Mouse (Mus musculus) megakaryocyte, adult 5-6 weeks (primary cell): ENCODE results near the gene Nlrp6. TPM values are rescaled to one million over a fixed set of nuclear protein-coding genes. Genes with fewer than 3 reads are reported as not detected.
A peak's percentile ranks its signal among the peaks of the same experiment; 100 is the strongest.

Source experiments
- ATAC-seq: 2 replicates; pipeline ENCODE4 v1.8.0; 2016; ENCODE audit warnings: mild to moderate bottlenecking, inconsistent platforms; ENCODE audit not compliant: poor library complexity, severe bottlenecking
- total RNA-seq, 2 experiments: library from RNA; stranded (forward) in 1 of 2; stranded (reverse) in 1 of 2; fragments of 153-499, 151-499 nt in 1 of 2; fragments of 221-1000, 200-1000 nt in 1 of 2; gene quantifications; 2 replicates each; pipeline versions ENCODE4 v1.2.3 to v1.2.4; 2015 to 2017

Nlrp6 gene
- total RNA-seq, 2 experiments from 2014 or later = not detected

DNA sequence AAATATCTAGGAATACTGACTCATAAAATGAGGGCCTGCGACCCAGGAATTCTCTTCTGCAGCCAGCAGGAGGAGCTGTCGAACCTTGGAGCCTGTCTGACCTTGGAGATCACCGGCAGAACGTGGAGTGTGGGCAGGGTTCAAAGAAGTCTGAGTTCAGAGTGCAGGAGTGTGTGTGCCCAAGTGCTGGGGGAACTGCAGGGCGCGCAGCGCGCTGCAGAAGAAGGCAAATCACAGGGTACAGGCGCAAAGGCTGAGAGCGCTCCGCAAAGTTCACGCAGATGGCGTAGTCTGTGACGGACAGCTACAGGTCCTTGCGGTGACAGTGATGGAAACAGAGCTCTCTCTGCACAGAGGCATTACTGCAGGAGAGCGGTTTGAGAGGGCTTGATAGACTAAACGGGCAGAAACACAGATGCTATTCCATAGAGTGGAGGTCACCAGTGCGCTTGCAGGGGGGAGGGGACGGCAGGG lies 12.0 kb upstream of the Nlrp6 start:
- peak; percentile 95 for ATAC-seq

DNA sequence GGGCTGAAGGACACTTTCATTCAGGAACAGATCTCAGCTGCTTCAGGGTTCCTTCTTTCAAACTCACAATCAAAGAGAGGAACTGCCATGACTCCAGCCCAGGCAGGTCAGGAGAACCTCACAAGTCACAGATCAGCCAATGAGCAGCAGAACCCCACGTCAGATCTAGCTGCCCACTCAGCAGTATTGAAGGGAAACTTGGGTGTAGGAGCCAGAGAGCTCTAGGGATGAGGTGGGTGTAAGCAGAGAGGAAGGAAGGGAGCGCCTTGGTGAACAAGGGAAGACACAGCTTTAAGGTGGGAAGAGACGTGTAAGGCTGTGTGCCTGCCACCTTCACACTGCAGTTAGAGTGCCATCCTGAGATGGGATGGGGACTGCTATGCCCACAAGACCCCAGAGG lies 8.4 kb upstream of the Nlrp6 start:
- ATAC-seq = no peak

DNA sequence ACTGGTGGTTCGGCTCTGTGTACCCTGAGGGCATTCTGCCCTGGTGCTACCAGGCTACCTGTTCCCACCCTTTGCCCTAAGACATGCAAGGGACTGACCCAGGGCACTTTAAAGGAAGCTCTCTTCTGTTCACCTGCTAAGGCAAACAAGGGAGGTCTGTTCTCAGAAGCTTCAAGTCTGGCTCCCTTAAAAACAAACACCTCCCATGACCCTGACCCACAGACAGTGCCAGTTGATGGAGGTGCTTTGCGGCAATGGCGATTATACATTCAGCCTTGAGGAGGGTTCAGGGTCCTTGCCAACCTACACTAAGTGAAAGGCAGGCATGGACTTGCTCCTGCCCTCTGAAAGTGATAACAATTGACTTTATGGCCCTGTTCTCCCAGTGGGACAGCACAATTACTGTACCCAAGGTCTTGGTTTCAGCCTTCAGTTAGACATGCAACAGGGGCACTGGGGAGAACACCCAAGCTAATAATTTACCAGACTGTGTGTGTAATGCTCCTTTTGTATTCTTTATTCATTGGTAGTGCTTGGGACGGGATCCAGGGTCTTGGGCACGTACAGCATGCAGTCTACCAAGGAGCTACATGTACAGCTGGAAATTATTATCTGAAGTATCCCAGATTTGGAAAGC lies 7.7 kb upstream of the Nlrp6 start:
- ATAC-seq = no peak

DNA sequence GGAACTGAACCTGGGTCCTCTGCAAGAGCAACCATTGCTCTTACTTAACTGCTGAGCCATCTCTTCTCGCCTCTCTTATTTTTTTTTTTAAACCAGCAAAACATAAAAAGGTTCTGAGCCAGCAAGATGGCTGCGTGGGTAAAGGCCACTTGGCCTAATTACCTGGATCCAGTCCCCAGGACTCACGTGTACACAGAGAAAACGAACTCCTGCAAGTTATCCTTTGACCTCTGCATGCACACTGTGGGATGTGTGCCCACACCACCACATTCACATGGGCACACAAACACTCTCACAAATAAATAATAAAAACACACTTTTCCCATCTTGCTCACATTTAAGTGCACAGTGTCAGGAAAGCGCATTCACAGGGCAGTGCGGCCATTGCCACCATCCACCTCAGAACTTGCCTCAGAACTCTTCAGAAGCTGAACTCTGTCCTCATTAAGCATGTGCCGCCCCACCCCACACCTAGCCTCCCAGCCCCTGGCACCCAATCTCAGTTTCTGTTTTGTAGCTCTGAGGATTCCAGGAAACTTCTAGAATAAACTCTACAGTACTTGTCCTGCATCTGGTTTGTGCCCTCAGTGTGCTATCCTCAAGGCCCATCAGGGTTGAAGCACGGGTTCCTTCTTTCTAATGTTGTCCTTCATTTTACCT lies 6.5 kb upstream of the Nlrp6 start:
- ATAC-seq = no peak

DNA sequence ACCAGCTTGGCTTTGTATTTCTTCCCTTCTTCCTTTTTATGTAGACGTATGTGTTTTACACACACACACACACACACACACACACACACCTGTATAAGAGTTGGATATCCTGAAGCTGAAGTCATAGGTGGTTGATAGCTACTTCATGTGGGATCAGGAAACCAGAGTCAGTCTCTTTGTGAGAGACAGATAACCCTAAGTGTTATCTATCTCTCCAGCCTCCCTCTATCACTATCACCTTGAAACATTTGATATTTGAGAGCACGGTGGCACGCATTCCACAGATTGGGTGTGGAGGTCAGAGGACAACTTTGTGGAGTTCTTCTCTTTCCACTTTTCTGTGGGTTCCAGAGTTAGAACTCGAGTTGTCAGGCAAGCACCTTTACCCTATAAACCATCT lies 791 bp upstream of the Nlrp6 start:
- ATAC-seq = no peak

DNA sequence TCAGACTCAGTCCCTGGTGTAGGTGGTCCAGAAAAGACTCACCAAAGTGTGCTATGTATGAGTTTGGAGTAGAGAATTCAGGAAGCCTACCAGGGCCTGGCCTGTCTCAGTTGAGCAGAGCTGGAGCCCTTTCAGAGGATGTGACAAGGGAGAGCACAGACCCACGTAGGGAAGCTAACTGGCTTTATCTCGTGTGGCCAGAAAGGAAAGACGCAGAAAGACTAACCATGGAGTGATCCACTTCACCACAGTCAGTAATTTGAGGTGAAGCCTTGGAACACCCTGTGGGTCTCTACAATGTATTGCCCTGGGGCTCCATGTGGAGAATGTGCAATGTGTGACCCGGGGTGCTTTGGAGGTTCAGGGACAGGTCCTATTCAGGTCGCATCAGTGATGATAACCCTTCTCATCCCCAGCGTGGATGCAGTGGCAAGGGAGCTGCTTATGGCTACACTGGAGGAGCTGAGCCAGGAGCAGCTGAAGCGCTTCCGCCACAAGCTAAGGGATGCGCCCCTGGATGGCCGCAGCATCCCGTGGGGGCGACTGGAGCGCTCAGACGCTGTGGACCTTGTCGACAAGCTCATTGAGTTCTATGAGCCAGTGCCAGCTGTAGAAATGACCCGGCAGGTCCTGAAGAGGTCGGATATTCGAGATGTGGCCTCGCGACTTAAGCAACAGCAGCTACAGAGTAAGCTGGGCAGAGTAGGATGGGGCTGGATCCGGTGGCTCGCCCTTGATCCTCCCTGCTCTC lies 698 bp downstream of the Nlrp6 start:
- no peak for ATAC-seq

DNA sequence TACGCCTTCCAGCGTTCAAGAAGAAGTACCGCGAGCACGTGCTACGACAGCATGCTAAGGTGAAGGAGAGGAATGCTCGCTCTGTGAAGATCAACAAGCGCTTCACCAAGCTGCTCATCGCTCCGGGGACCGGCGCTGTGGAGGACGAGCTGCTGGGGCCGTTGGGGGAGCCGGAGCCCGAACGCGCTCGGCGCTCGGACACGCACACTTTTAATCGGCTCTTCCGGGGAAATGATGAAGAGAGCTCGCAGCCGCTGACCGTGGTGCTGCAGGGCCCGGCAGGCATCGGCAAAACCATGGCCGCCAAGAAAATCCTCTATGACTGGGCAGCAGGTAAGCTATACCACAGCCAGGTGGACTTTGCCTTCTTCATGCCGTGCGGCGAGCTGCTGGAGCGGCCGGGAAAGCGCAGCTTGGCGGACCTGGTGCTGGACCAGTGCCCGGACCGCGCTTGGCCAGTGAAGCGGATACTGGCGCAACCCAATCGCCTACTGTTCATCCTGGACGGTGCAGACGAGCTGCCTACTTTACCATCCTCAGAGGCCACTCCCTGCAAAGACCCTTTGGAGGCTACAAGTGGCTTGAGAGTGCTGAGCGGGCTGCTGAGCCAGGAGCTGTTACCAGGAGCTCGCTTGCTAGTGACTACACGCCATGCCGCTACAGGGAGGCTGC lies 1.8 kb downstream of the Nlrp6 start:
- ATAC-seq = peak; percentile 58

DNA sequence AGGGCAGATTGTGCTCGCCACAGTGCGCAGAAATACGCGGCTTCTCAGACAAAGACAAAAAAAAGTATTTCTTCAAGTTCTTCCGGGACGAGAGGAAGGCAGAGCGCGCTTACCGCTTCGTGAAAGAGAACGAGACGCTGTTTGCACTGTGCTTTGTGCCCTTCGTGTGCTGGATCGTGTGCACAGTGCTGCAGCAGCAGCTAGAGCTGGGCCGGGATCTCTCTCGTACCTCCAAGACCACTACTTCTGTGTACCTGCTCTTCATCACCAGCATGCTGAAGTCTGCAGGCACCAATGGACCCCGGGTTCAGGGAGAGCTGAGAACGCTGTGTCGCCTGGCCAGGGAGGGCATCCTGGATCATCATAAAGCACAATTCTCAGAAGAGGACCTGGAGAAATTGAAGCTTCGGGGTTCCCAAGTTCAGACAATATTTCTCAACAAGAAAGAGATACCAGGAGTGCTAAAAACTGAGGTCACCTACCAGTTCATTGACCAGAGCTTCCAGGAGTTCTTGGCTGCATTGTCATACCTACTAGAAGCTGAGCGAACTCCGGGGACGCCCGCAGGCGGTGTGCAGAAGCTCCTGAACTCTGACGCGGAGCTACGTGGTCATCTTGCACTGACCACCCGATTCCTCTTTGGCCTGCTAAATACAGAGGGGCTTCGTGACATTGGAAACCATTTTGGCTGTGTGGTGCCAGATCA lies 2.5 kb downstream of the Nlrp6 start:
- no peak for ATAC-seq

DNA sequence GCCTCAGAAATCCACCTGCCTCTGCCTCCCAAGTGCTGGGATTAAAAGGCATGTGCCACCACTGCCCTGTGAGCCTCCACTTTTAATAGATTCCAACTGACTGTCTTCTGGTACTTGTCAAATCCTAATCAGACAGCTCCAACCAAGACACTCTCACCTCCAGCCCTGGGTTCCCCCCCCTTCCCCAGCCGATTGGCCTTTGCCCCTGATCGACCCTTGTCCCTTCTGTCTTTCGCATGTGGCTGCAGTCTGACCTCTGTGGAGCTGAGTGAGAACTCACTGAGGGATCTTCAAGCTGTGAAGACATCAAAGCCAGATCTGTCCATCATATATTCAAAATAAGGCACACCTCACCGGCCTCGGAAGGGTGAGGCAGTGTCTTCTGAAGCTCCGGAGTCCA lies 6.5 kb downstream of the Nlrp6 start:
- ATAC-seq = no peak

DNA sequence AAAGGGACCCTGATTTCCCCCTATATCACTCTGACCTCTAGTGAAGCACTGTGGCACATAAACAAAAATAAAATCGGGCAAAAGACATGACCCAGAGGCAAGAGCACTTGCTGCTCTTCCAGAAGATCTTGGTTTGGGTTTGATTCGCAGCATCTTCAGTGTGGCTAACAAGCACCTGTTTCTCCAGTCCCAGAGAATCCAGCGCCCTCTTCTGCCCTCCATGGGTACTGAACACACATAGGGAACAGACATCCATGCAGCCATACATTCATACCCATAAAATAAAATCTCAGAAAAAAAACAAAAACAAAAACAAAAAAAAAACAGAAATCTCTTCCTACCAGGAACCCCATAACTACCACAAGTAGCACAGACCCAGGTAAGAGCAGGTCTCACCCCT lies 17.7 kb downstream of the Nlrp6 start:
- ATAC-seq = no peak

DNA sequence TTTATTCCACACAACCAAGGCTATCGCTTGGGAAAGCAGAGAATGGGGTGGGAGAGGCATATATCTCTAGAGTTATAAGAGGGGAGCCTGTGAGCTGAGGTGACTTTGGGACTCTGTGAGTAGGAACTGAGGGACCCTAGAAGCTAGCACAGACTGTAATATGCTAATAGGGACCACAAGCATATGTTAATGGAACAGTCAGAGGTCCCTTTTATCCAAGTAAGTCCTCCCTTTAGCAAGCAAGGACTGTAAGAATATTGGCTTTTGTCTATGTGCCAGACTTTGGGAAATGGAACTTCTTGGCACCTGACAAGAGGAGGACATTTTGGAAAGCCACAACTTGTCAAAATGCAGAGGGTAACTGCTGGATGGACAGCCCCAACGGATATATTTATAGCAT lies 18.2 kb downstream of the Nlrp6 start:
- ATAC-seq = no peak

DNA sequence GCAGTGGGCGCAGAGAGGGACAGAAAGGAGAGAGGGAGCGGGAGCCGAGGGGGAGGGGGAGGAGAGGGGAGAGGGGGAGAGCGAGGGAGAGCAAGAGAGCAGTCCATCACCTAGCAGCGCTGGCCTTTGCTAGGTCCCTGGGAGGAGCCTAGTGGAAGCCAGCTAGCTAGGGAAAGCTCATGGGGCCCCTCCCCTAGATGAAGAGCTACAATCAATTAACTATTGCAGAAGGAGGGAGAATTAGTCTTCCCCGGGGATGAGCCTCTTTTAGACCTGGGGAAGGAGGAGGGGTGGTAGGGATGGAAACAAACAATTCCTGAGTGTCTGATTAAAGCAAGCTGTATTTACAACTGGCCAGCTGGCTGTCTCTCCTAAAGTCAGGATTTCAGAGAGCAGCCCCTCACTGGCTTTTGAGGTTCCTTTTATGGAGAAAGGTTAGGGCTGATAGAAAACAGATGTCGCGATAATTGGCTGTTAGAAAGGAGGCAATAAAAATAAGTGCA lies 19.0 kb downstream of the Nlrp6 start:
- ATAC-seq = no peak

DNA sequence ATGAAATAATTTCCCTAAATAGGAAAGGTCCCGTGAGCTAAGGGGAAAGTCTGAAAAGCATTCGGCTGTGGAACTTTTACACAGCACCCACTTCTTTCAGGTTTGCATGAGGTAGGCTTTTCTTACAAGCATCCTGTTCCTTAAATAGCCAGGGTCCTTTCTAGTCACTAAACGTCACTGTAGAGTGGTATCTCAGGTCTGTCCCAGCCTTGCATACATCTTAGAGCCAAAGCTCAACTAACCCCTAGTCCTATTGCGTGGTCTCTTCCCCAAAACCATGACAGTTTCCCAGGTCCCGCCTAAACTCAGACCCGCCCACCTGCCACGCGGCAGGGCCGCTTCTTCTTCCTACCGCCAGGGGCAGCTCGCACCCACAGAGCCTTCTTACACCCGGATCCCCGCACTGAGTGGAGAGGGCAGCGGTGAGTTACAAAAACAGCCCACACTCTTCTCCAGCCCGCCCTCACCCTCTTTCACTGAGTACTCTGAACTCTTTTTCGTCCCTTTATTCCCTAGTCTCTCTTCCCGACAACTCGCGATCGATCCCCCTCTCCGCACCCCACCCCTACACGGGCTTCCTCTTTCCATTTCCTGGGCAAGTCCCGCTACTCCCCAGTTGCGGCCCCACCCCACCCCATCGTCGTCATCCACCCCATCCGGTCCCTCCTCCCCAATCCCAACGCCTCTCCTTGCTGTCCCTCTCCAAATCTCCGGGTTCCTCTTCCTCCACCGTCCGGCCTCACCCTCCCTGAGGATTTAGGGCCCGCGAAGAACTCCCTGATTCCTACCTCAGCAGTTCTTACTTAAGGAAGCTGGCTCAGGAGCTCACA lies 20.7 kb downstream of the Nlrp6 start, which contains the start of gene Pgghg:
Gene Pgghg, plus strand, starts transcription at position 170 of the 830 bp plus-strand sequence.
- ATAC-seq = peak; percentile 88

DNA sequence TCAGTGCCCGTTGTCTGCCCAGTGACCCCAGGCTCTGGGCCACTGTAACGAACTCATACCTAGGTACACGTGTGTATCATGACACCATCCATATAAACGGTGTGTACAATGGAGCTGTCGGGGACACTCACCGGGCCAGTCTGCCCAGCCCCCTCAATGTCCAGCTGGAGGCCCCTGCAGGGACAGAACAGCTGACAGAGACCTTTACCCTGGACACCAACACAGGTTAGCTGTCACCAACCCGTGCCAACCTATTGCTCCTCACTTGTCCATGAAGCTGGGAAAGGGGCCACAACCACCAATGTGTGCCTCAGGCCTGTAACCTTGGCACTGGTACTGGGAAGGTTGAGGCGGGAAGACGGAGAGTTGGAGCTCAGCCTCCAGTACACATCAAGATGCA lies 21.6 kb downstream of the Nlrp6 start:
- ATAC-seq = no peak

DNA sequence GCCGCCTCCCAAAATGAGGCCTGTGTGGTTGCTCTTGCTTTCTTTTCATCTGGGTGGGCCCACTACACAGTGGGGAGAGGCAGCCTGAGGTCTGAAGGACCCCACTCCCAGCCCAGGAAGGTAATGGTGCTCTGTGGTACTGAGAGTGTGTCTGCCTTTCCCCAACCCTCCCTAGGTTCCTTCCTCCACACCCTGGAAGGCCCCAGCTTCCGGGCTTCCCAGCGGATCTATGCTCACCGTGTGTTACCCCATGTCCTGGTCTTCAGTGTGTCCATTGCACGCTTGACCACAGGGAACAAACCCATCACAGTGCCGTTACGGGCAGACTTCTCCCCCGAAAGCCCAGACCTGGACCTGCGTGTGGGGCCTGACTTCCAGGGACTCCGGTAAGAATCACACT lies 22.1 kb downstream of the Nlrp6 start:
- no peak for ATAC-seq

DNA sequence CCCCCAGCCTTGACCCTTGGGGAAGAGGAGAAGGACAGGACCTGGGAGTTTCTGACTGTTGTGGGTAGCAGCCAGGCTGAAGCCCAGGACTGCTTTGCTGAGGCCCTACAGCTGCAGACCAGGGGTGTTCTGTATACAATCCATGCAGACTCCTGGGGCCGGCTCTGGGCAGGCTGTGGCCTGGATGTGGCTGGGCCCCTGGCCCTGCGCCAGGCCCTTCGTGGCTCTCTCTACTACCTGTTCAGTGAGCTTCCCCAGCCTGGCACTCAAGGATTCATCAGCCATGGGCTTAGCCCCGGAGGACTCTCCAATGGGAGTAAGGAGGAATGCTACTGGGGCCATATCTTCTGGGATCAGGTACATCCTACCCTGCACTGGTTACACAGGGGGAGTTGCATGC lies 22.7 kb downstream of the Nlrp6 start:
- ATAC-seq = no peak

DNA sequence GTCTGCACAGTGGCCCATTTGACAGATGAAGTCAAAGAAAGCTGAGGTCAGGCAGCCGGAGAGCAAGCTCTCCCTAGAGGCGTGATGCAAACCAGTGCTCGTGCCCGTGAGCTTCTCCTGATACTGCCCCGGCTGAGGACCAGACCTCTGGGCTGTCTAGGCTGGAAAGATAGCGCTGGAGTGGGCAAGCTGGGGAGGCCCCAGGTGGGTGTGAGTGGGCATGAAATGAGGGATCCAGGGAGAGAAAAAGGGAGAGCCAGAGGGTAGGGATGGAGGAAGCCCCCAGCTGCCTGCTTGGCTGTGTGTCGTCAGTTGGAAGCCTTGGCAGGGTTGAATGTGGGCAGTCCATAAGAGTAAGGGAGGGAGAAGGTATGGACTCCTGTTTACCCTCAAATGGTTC lies 23.5 kb downstream of the Nlrp6 start:
- no peak for ATAC-seq

DNA sequence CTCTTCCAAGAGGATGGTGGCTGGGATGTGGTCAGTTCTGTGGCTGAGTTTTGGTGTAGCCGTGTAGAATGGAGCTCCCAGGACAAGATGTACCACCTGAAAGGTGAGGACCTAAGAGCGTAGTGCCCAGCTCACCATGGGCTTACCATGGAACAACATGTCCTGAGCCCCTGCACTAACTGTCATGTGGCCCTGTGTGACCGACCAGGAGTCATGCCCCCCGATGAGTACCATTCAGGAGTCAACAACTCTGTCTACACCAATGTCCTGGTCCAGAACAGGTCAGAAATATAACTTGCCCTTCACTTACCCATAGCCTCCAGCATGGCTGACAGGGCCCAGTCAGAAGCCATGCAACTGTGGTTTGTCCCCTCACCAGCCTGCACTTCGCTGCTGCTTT lies 24.5 kb downstream of the Nlrp6 start:
- ATAC-seq = no peak

DNA sequence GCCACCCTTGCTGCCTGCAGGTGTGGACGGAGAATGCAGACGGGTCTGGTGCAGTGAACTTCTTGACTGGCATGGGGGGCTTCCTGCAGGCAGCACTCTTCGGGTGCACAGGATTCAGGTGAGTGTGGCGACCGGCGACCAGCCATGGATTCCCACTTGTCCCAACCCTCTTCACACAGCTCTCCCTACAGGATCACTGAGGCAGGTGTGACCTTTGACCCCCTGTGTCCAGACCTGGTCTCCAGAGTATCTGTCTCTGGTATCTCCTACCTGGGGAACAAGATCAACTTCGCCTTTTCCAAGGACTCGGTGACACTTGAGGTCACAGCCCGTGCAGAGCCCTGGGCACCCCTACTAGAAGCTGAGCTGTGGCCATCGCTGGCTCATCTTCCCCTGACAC lies 25.6 kb downstream of the Nlrp6 start:
- no peak for ATAC-seq

DNA sequence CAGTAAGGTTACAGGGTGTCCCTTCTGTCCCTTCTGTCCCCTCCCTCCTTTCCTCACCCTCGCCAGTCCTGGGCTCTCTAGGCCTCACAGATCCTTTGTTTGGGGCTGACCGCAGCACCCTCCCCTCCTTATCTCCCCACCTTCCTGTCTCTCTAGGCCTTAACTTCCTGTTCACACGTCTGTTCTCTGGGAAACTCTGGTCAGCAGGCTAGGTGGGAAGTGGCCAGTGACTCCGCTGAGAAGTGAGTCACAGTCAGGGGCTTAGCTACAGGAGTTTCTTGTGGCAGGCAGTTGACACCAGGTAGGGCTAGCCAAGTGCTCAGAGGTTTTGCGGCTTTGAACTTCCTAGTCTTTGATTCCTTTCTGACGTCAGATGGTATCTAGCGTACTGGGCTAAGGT lies 26.3 kb downstream of the Nlrp6 start:
- ATAC-seq = peak; percentile 79
